Mouse (Mus musculus): Measurements from ENCODE around the gene Adamts6. TPM values are rescaled to one million over a fixed set of nuclear protein-coding genes. Genes with fewer than 3 reads are reported as not detected.

Adamts6 gene
- polyA plus RNA-seq, 1 experiment from 2014 or later = 4.8 TPM

DNA sequence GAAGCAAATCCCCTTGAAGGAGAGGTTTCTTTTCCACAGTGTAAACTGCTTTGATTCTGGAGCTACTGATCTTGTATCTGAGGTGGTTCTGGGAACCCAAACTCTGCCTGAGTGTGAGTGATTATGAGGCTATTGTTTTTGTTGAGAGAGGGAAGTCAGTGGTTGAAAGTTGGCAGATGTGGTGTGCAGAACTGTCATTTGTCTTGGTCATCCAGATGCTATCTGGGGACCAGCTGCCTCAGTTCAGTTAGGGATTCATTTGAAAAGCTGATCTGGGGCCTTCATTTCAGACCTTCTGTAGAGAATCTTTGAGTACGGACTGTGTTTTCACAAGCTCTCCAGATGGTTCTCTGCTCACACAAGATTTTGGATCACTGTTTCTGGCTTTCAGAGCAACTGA is 159.3 kb downstream of the Adamts6 start:
- Histone ChIP-seq H3K9me3 (ENCODE audit: control insufficient read depth, low read length) (no peaks in the 10 kb centered on the region), H3K27me3 (ENCODE audit: control insufficient read depth, insufficient read depth, low read length) (no peaks in the 10 kb centered on the region), H3K4me2 (replicated peaks; ENCODE audit: low read depth, low read length) (no peak overlapping the region), H3K4me3 (ENCODE audit: low read length) (no peak overlapping the region), H3K9ac (ENCODE audit: low read depth, low read length) (no peak overlapping the region), H3K27ac (ENCODE audit: low read depth, low read length) (no peak overlapping the region), H3K36me3 (ENCODE audit: control insufficient read depth, insufficient read depth, low read length) (no peaks in the 10 kb centered on the region), H3K4me1 (ENCODE audit: control insufficient read depth, insufficient read depth, low read length) (no peaks in the 10 kb centered on the region)
- ATAC-seq (ENCODE audit: low FRiP score, low TSS enrichment) = no peak
- 53% methylated on average over 1 of the region's 1 CpGs for WGBS

DNA sequence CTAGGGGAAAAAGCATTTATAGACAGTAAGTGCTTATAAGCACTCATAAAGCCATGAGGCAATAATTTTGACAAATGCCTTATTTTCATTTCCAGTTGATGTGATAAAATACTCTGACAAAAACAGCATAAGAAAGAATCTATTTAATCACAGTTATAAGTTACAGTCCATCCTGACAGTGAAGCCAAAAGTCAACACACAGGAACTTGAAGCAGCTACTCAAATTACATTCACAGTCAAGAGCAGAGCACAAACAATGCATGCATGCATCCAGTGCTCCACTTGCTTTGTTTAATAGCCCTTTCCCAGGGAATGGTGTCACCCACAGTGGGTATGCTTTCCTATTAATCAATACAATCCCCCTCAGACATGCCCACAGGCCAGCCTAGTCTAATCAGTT is 159.8 kb downstream of the Adamts6 start:
- Histone ChIP-seq H3K36me3 (ENCODE audit: control insufficient read depth, insufficient read depth, low read length) (no peaks in the 10 kb centered on the region), H3K9ac (ENCODE audit: low read depth, low read length) (no peak overlapping the region), H3K27me3 (ENCODE audit: control insufficient read depth, insufficient read depth, low read length) (no peaks in the 10 kb centered on the region), H3K4me2 (replicated peaks; ENCODE audit: low read depth, low read length) (no peak overlapping the region), H3K4me1 (ENCODE audit: control insufficient read depth, insufficient read depth, low read length) (no peaks in the 10 kb centered on the region), H3K4me3 (ENCODE audit: low read length) (no peak overlapping the region), H3K9me3 (ENCODE audit: control insufficient read depth, low read length) (no peaks in the 10 kb centered on the region), H3K27ac (ENCODE audit: low read depth, low read length) (no peak overlapping the region)
- ATAC-seq (ENCODE audit: low FRiP score, low TSS enrichment) = no peak

GRCm38 (mm10) chr13:104448349-104448748 is 160.7 kb downstream of the Adamts6 start:
- Histone ChIP-seq H3K9me3 (ENCODE audit: control insufficient read depth, low read length) (no peaks in the 10 kb centered on the region), H3K4me2 (replicated peaks; ENCODE audit: low read depth, low read length) (no peak overlapping the region), H3K4me3 (ENCODE audit: low read length) (no peak overlapping the region), H3K27ac (ENCODE audit: low read depth, low read length) (no peak overlapping the region), H3K27me3 (ENCODE audit: control insufficient read depth, insufficient read depth, low read length) (no peaks in the 10 kb centered on the region), H3K4me1 (ENCODE audit: control insufficient read depth, insufficient read depth, low read length) (no peaks in the 10 kb centered on the region), H3K9ac (ENCODE audit: low read depth, low read length) (no peak overlapping the region), H3K36me3 (ENCODE audit: control insufficient read depth, insufficient read depth, low read length) (no peaks in the 10 kb centered on the region)
- no peak for ATAC-seq (ENCODE audit: low FRiP score, low TSS enrichment)
- 86% methylated on average over 1 of the region's 1 CpGs for WGBS

GRCm38 (mm10) chr13:104453271-104453974 is 165.8 kb downstream of the Adamts6 start:
- no peaks in the 10 kb centered on the region for H3K4me1 ChIP-seq (ENCODE audit: control insufficient read depth, insufficient read depth, low read length)
- H3K4me3 ChIP-seq (ENCODE audit: low read length) = no peak overlapping the region
- H3K9me3 ChIP-seq (ENCODE audit: control insufficient read depth, low read length) = no peaks in the 10 kb centered on the region
- H3K27me3 ChIP-seq (ENCODE audit: control insufficient read depth, insufficient read depth, low read length) = no peaks in the 10 kb centered on the region
- H3K27ac ChIP-seq (ENCODE audit: low read depth, low read length) = no peak overlapping the region
- no peak overlapping the region for H3K9ac ChIP-seq (ENCODE audit: low read depth, low read length)
- H3K4me2 ChIP-seq (replicated peaks; ENCODE audit: low read depth, low read length) = no peak overlapping the region
- ATAC-seq (ENCODE audit: low FRiP score, low TSS enrichment) = no peak
- WGBS = 100% methylated on average over 1 of the region's 1 CpGs
- H3K36me3 ChIP-seq (ENCODE audit: control insufficient read depth, insufficient read depth, low read length) = no peaks in the 10 kb centered on the region

DNA sequence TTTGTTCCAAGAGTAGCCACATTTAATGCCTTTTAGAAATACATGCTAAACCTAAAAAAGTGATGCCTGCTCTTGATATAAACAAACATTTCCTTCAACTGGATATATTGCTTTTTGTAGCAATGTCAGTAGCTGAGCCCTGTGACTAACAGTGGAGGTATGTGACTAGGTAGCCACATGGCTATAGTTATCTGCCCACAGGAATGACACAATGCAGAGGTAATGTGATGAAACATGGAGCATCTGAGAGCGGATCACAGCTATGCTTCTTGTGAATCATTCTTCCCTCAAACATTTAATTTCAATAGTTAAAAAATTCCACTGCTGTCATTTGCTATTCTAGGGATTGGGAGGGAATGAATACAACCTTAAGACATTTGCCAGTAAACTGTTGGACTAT is 172.7 kb downstream of the Adamts6 start:
- Histone ChIP-seq H3K27me3 (ENCODE audit: control insufficient read depth, insufficient read depth, low read length) (no peaks in the 10 kb centered on the region), H3K4me1 (ENCODE audit: control insufficient read depth, insufficient read depth, low read length) (no peaks in the 10 kb centered on the region), H3K27ac (ENCODE audit: low read depth, low read length) (no peak overlapping the region), H3K4me2 (replicated peaks; ENCODE audit: low read depth, low read length) (no peak overlapping the region), H3K4me3 (ENCODE audit: low read length) (no peak overlapping the region), H3K9ac (ENCODE audit: low read depth, low read length) (no peak overlapping the region), H3K9me3 (ENCODE audit: control insufficient read depth, low read length) (no peaks in the 10 kb centered on the region), H3K36me3 (ENCODE audit: control insufficient read depth, insufficient read depth, low read length) (no peaks in the 10 kb centered on the region)
- no peak for ATAC-seq (ENCODE audit: low FRiP score, low TSS enrichment)
- WGBS = 91% methylated on average over 1 of the region's 1 CpGs

DNA sequence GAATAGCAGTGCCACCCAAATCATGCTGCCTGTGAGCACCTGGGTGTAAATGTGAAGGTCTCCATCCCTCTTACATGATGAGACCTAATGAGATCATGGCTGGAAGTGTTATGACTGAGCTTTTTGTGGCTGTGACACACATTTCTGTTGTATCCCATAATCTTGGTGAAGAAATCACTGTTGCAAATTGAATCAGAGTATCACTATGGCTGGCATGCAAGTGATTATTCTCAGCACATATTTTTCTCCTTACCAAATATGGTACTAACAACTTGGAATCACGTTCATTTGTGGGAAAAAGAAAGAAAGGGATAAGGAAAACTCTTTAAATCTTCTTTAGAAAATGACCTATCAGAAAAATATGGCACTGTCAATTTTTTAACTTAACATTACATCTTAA is 180.4 kb downstream of the Adamts6 start:
- ATAC-seq (ENCODE audit: low FRiP score, low TSS enrichment) = no peak
- H3K27me3 ChIP-seq (ENCODE audit: control insufficient read depth, insufficient read depth, low read length) = no peaks in the 10 kb centered on the region
- H3K4me3 ChIP-seq (ENCODE audit: low read length) = no peak overlapping the region
- 88% methylated on average over 1 of the region's 1 CpGs for WGBS
- H3K27ac ChIP-seq (ENCODE audit: low read depth, low read length) = no peak overlapping the region
- no peaks in the 10 kb centered on the region for H3K9me3 ChIP-seq (ENCODE audit: control insufficient read depth, low read length)
- H3K4me1 ChIP-seq (ENCODE audit: control insufficient read depth, insufficient read depth, low read length) = no peaks in the 10 kb centered on the region
- no peak overlapping the region for H3K9ac ChIP-seq (ENCODE audit: low read depth, low read length)
- no peaks in the 10 kb centered on the region for H3K36me3 ChIP-seq (ENCODE audit: control insufficient read depth, insufficient read depth, low read length)
- H3K4me2 ChIP-seq (replicated peaks; ENCODE audit: low read depth, low read length) = no peak overlapping the region

- WGBS = 67% methylated on average over 9 of the region's 9 CpGs
- Histone ChIP-seq H3K4me2 (replicated peaks; ENCODE audit: low read depth, low read length) (no peak overlapping the region), H3K4me3 (ENCODE audit: low read length) (no peak overlapping the region), H3K36me3 (ENCODE audit: control insufficient read depth, insufficient read depth, low read length) (no peaks in the 10 kb centered on the region), H3K27ac (ENCODE audit: low read depth, low read length) (peak overlapping the region; percentile 38; the same call in 1 of the 2 replicates), H3K27me3 (ENCODE audit: control insufficient read depth, insufficient read depth, low read length) (no peaks in the 10 kb centered on the region), H3K4me1 (ENCODE audit: control insufficient read depth, insufficient read depth, low read length) (no peaks in the 10 kb centered on the region), H3K9me3 (ENCODE audit: control insufficient read depth, low read length) (no peaks in the 10 kb centered on the region), H3K9ac (ENCODE audit: low read depth, low read length) (no peak overlapping the region)
- ATAC-seq (ENCODE audit: low FRiP score, low TSS enrichment) = peak; percentile 62; the same call in 1 of the 2 replicates
Observed at GRCm38 (mm10) chr13:104476285-104476956, 188.8 kb downstream of the Adamts6 start.

DNA sequence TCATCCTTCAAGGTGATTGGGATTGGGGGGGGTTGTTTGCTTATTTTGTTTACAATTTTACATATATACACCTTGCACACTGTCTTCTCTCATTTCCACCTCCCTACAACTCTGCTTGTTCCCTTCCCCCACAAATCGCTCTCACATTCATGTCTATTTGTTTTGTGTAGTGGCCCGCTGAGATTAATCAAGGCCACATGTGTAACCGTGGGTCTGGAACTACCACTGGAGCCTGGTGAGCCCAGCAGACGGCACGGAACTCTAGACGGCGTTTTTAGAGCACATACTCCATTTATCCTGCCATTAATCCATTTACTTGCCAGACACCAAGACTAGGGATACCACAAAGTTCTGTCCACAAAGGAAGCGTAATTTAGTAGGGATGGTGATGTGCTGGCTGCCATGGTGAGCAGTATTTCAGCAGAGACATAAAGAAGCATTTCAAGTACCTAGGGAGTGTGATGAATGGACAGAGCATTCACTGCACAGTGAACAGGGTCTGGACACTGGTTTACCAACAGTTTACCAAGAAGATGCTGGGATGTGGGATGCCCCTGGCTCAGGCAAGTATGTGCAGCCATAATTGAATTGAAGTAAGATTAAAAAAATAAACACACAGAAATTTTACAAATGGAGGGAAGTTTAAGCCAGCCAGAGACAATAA is 194.9 kb downstream of the Adamts6 start:
- WGBS = 76% methylated on average over 8 of the region's 8 CpGs
- Histone ChIP-seq H3K4me3 (ENCODE audit: low read length) (no peak overlapping the region), H3K27ac (ENCODE audit: low read depth, low read length) (no peak overlapping the region), H3K27me3 (ENCODE audit: control insufficient read depth, insufficient read depth, low read length) (no peaks in the 10 kb centered on the region), H3K9ac (ENCODE audit: low read depth, low read length) (no peak overlapping the region), H3K4me2 (replicated peaks; ENCODE audit: low read depth, low read length) (no peak overlapping the region), H3K4me1 (ENCODE audit: control insufficient read depth, insufficient read depth, low read length) (no peaks in the 10 kb centered on the region), H3K36me3 (ENCODE audit: control insufficient read depth, insufficient read depth, low read length) (no peaks in the 10 kb centered on the region), H3K9me3 (ENCODE audit: control insufficient read depth, low read length) (no peaks in the 10 kb centered on the region)
- ATAC-seq (ENCODE audit: low FRiP score, low TSS enrichment) = no peak

- ATAC-seq (ENCODE audit: low FRiP score, low TSS enrichment) = no peak
- Histone ChIP-seq H3K4me1 (ENCODE audit: control insufficient read depth, insufficient read depth, low read length) (no peaks in the 10 kb centered on the region), H3K4me2 (replicated peaks; ENCODE audit: low read depth, low read length) (no peak overlapping the region), H3K9me3 (ENCODE audit: control insufficient read depth, low read length) (no peaks in the 10 kb centered on the region), H3K27me3 (ENCODE audit: control insufficient read depth, insufficient read depth, low read length) (no peaks in the 10 kb centered on the region), H3K27ac (ENCODE audit: low read depth, low read length) (no peak overlapping the region), H3K4me3 (ENCODE audit: low read length) (no peak overlapping the region), H3K36me3 (ENCODE audit: control insufficient read depth, insufficient read depth, low read length) (no peaks in the 10 kb centered on the region), H3K9ac (ENCODE audit: low read depth, low read length) (no peak overlapping the region)
- WGBS = 75% methylated on average over 12 of the region's 12 CpGs
Observed at GRCm38 (mm10) chr13:104483111-104483722, 195.6 kb downstream of the Adamts6 start.

All from kidney, embryonic 14.5 days (tissue).